Mouse (Mus musculus) small intestine, adult 2 months (tissue): ENCODE measurements around the gene Zfp184.

Source experiments
- CTCF ChIP-seq: fragments of 200-500 bp; IDR thresholded peaks from 2 replicates; pipeline ENCODE4 v1.5.1; 2012; ENCODE audit warnings: low read depth, mild to moderate bottlenecking, control low read depth, inconsistent platforms, low read length, moderate library complexity, mixed read lengths; ENCODE audit not compliant: insufficient replicate concordance, insufficient read length; ENCODE audit errors: extremely low read depth
- POLR2A ChIP-seq: fragments of 200-500 bp; IDR thresholded peaks from 2 replicates; pipeline ENCODE4 v1.6.1; 2012; ENCODE audit warnings: low read depth, mild to moderate bottlenecking, control low read depth, inconsistent platforms, low read length, moderate library complexity

GRCm38 (mm10) chr13:21910735-21911134 is 34.2 kb upstream of the Zfp184 start:
- TF ChIP-seq CTCF (no peak), POLR2A (no peak)
